Mouse (Mus musculus) CH12.LX (cell line): ENCODE measurements around the gene Ankrd35. TPM values are rescaled to one million over a fixed set of nuclear protein-coding genes. Genes with fewer than 3 reads are reported as not detected.
A peak's percentile ranks its signal among the peaks of the same experiment; 100 is the strongest.

ENCODE experiments used
- DNase-seq: peaks from one replicate; pipeline ENCODE4 v3.0.0-alpha.2; 2013; ENCODE audit errors: extremely low read depth
- H3K27ac ChIP-seq: 2 replicates; pipeline ENCODE4 v1.5.1; 2012; ENCODE audit warnings: low read depth, mild to moderate bottlenecking, control low read depth, moderate library complexity; ENCODE audit not compliant: insufficient read depth
- H3K27me3 ChIP-seq: replicated peaks from 2 replicates; pipeline ENCODE3; 2012; ENCODE audit warnings: inconsistent platforms
- H3K36me3 ChIP-seq, 2 experiments: replicated peaks in 1 of 2; 2 replicates each; pipeline versions ENCODE3 to v1.6.1; 2012; ENCODE audit warnings: inconsistent platforms in 1 of 2, low read length in 1 of 2, mild to moderate bottlenecking in 1 of 2, mixed read lengths in 1 of 2, moderate library complexity in 1 of 2; ENCODE audit not compliant: control insufficient read depth in 1 of 2, insufficient read depth in 1 of 2
- H3K4me1 ChIP-seq, 2 experiments: 2 replicates each; pipeline ENCODE4 v1.6.1; 2012; ENCODE audit warnings: inconsistent platforms in 1 of 2, moderate library complexity in 1 of 2; ENCODE audit not compliant: insufficient read depth in 2 of 2, control insufficient read depth in 1 of 2
- H3K4me2 ChIP-seq: 2 replicates; pipeline ENCODE4 v1.6.1; 2012; ENCODE audit warnings: low read depth, mild to moderate bottlenecking, control low read depth; ENCODE audit not compliant: poor library complexity, insufficient read depth, severe bottlenecking
- H3K4me3 ChIP-seq, 3 experiments: fragments of 150-350 bp in 1 of 3; sonication (generic) in 1 of 3; replicated peaks in 1 of 3; 2 replicates each; pipeline versions ENCODE3 to v1.5.1; 2011 to 2012; ENCODE audit warnings: low read depth in 2 of 3, low read length in 2 of 3, mild to moderate bottlenecking in 2 of 3, moderate library complexity in 2 of 3, control low read depth in 1 of 3, improper control_type of control experiment in 1 of 3, inconsistent platforms in 1 of 3, mixed read lengths in 1 of 3; ENCODE audit not compliant: poor library complexity in 1 of 3
- H3K79me2 ChIP-seq: replicated peaks from 2 replicates; pipeline ENCODE4 v1.6.1; 2012; ENCODE audit warnings: mild to moderate bottlenecking, moderate library complexity; ENCODE audit not compliant: control insufficient read depth, poor library complexity, insufficient read depth, severe bottlenecking; ENCODE audit errors: extremely low read depth
- H3K9ac ChIP-seq: 2 replicates; pipeline ENCODE4 v1.6.1; 2012; ENCODE audit warnings: low read depth, mild to moderate bottlenecking, control low read depth, moderate library complexity; ENCODE audit not compliant: insufficient read depth
- H3K9me3 ChIP-seq: replicated peaks from 2 replicates; pipeline ENCODE3; 2012; ENCODE audit warnings: low read length, inconsistent platforms, mixed read lengths
- BHLHE40 ChIP-seq: IDR thresholded peaks from 2 replicates; pipeline ENCODE4 v1.6.1; 2011; ENCODE audit warnings: mild to moderate bottlenecking, low read depth, low read length, improper control_type of control experiment
- CTCF ChIP-seq, 2 experiments: IDR thresholded peaks in 1 of 2; conservative IDR thresholded peaks in 1 of 2; 2 replicates each; pipeline ENCODE4 v1.5.1; 2011 to 2012; ENCODE audit warnings: low read depth in 2 of 2, low read length in 2 of 2, improper control_type of control experiment in 1 of 2, inconsistent platforms in 1 of 2, mild to moderate bottlenecking in 1 of 2, moderate library complexity in 1 of 2
- ELF1 ChIP-seq: IDR thresholded peaks from 2 replicates; pipeline ENCODE4 v1.6.1; 2014; ENCODE audit warnings: low read depth, mild to moderate bottlenecking, inconsistent platforms, low read length, improper control_type of control experiment
- ETS1 ChIP-seq: conservative IDR thresholded peaks from 2 replicates; pipeline ENCODE4 v1.6.1; 2012; ENCODE audit warnings: low read depth, mild to moderate bottlenecking, inconsistent platforms, low read length, improper control_type of control experiment, moderate library complexity
- GABPA ChIP-seq: IDR thresholded peaks from 2 replicates; pipeline ENCODE4 v1.6.1; 2012; ENCODE audit warnings: low read depth, low read length, improper control_type of control experiment, inconsistent platforms; ENCODE audit not compliant: insufficient replicate concordance
- HCFC1 ChIP-seq: IDR thresholded peaks from 2 replicates; pipeline ENCODE4 v1.6.1; 2012; ENCODE audit warnings: low read depth, mild to moderate bottlenecking, inconsistent platforms, low read length, improper control_type of control experiment
- JUND ChIP-seq: conservative IDR thresholded peaks from 2 replicates; pipeline ENCODE4 v1.6.1; 2011; ENCODE audit warnings: low read depth, low read length, improper control_type of control experiment
- MAX ChIP-seq: IDR thresholded peaks from 2 replicates; pipeline ENCODE4 v1.6.1; 2011; ENCODE audit warnings: low read length, improper control_type of control experiment
- MAZ ChIP-seq: IDR thresholded peaks from 2 replicates; pipeline ENCODE4 v1.6.1; 2012; ENCODE audit warnings: low read depth, mild to moderate bottlenecking, inconsistent platforms, low read length, improper control_type of control experiment, moderate library complexity
- MEF2A ChIP-seq: IDR thresholded peaks from 2 replicates; pipeline ENCODE4 v1.6.1; 2014; ENCODE audit warnings: low read depth, mild to moderate bottlenecking, inconsistent platforms, low read length, improper control_type of control experiment, borderline replicate concordance
- MXI1 ChIP-seq: IDR thresholded peaks from 2 replicates; pipeline ENCODE4 v1.6.1; 2011; ENCODE audit warnings: mild to moderate bottlenecking, low read depth, low read length, improper control_type of control experiment
- MYC ChIP-seq: IDR thresholded peaks from 2 replicates; pipeline ENCODE4 v1.6.1; 2011; ENCODE audit warnings: low read depth, mild to moderate bottlenecking, improper control_type of control experiment, low read length
- NRF1 ChIP-seq: IDR thresholded peaks from 2 replicates; pipeline ENCODE4 v1.6.1; 2014; ENCODE audit warnings: low read depth, mild to moderate bottlenecking, inconsistent platforms, low read length, improper control_type of control experiment, moderate library complexity
- POLR2A ChIP-seq: IDR thresholded peaks from 2 replicates; pipeline ENCODE4 v1.6.1; 2011; ENCODE audit warnings: low read depth, mild to moderate bottlenecking, improper control_type of control experiment, low read length
- POLR2AphosphoS2 ChIP-seq: IDR thresholded peaks from 2 replicates; pipeline ENCODE4 v1.6.1; 2011; ENCODE audit warnings: low read depth, low read length, improper control_type of control experiment
- RAD21 ChIP-seq: IDR thresholded peaks from 2 replicates; pipeline ENCODE4 v1.6.1; 2011; ENCODE audit warnings: low read depth, mild to moderate bottlenecking, low read length, improper control_type of control experiment, moderate library complexity
- RCOR1 ChIP-seq: conservative IDR thresholded peaks from 2 replicates; pipeline ENCODE4 v1.6.1; 2012; ENCODE audit warnings: low read depth, mild to moderate bottlenecking, inconsistent platforms, low read length, improper control_type of control experiment
- SIN3A ChIP-seq: IDR thresholded peaks from 2 replicates; pipeline ENCODE4 v1.6.1; 2012; ENCODE audit warnings: low read length, improper control_type of control experiment, inconsistent platforms
- SMC3 ChIP-seq: IDR thresholded peaks from 2 replicates; pipeline ENCODE4 v1.6.1; 2011; ENCODE audit warnings: low read depth, low read length, improper control_type of control experiment
- TBP ChIP-seq: conservative IDR thresholded peaks from 2 replicates; pipeline ENCODE4 v1.6.1; 2011; ENCODE audit warnings: low read depth, low read length, improper control_type of control experiment
- TCF12 ChIP-seq: IDR thresholded peaks from 2 replicates; pipeline ENCODE4 v1.6.1; 2014; ENCODE audit warnings: low read depth, mild to moderate bottlenecking, inconsistent platforms, low read length, improper control_type of control experiment
- UBTF ChIP-seq: IDR thresholded peaks from 2 replicates; pipeline ENCODE4 v1.6.1; 2012; ENCODE audit warnings: low read depth, mild to moderate bottlenecking, inconsistent platforms, low read length, improper control_type of control experiment, moderate library complexity
- USF2 ChIP-seq: conservative IDR thresholded peaks from 2 replicates; pipeline ENCODE4 v1.6.1; 2011; ENCODE audit warnings: low read depth, low read length, improper control_type of control experiment
- ZC3H11A ChIP-seq: IDR thresholded peaks from 2 replicates; pipeline ENCODE4 v1.6.1; 2012; ENCODE audit warnings: low read depth, mild to moderate bottlenecking, inconsistent platforms, low read length, improper control_type of control experiment
- ZKSCAN1 ChIP-seq: IDR thresholded peaks from 2 replicates; pipeline ENCODE4 v1.6.1; 2012; ENCODE audit warnings: low read depth, inconsistent platforms, low read length, improper control_type of control experiment, borderline replicate concordance
- ZNF384 ChIP-seq: IDR thresholded peaks from 2 replicates; pipeline ENCODE4 v1.6.1; 2012; ENCODE audit warnings: low read depth, low read length, improper control_type of control experiment, inconsistent platforms
- dilution Hi-C: fragments of 300-500 bp; cut with MboI; formaldehyde crosslinking; loops from 2 replicates; pipeline ENCODE4 v1.14.3; 2020; ENCODE audit warnings: low sequenced_read_pairs; ENCODE audit not compliant: extremely low pct_unique_long_range_greater_than_20kb, extremely low pct_ligation_motif_present
- in situ Hi-C: fragments of 300-500 bp; cut with MboI; formaldehyde crosslinking; loops from 3 replicates; pipeline ENCODE4 v1.14.3; 2019; ENCODE audit warnings: low sequenced_read_pairs, low pct_ligation_motif_present, low pct_unique_long_range_greater_than_20kb, mixed read lengths
- polyA plus RNA-seq: library from polyadenylated mRNA; unstranded; fragments of >175 nt; gene quantifications from 2 replicates; pipeline ENCODE4 v1.2.1, GENCODE M21; 2012; ENCODE audit warnings: low read depth; ENCODE audit not compliant: insufficient read length
- total RNA-seq, 2 experiments: library from RNA; depleted of rRNA; stranded (reverse); fragments of 300-350 nt in 1 of 2; fragments of >200 nt in 1 of 2; gene quantifications; 2 replicates each; pipeline ENCODE4 v1.2.3; 2012 to 2014

Gene Ankrd35
- total RNA-seq (2012; rRNA removed), result 6.5 and 11.2 TPM in 2 replicates
- total RNA-seq (2014; rRNA removed), result 0.51 and 0.78 TPM in 2 replicates
- 1.9 and 2.5 TPM in 2 replicates for polyA plus RNA-seq

DNA sequence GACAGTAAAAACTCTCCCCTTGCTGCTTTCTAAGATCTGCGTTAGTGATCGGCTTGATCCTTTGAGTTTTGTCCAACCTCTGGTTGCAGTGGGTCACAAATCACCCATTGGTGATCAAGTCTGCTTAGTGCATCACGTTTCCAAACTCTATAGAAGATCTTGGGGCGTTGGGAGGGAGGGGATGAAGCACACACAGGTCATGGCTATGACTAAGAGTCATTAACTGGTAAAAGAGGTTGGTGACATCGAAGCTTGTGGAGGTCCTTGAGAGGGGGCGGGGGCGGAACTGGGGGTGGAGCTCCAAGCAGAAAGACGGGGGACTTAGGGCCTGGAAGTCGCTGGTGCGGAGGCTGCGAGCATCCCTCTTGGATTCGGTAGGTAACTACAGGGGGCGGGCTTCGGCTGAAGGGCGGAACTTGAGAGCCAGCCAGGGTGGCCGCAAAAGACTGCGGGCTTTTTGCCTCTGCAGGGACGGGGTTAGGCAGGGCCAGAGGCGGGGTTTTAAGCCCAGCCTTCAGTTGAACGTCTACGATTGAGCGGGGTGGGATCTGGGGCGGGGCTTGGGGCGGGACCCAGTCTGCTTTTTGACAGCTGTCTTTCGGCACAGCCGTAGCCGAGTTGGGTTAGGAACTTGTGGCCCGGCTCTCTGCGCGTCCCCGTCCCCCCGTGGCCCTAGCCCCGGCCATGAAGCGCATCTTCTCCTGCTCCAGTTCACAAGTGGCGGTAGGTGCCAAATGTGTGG lies at the start of gene Ankrd35:
Gene Ankrd35, plus strand, starts transcription at position 405 of the 742 bp plus-strand sequence.
- H3K27ac ChIP-seq, result no peak within 1 kb of the TSS
- in situ Hi-C loops (no loop called here), dilution Hi-C loops (no loop called here)
- peak; percentile 95 for DNase-seq
- H3K27me3 ChIP-seq, result peaks cover 12% of the 10 kb centered on the region
- no peaks in the 10 kb centered on the region for H3K79me2 ChIP-seq
- peak within 1 kb of the TSS; percentile 75 for H3K4me2 ChIP-seq
- no peaks in the 10 kb centered on the region for H3K9me3 ChIP-seq
- H3K36me3 ChIP-seq, result no peaks in the 10 kb centered on the region
- H3K9ac ChIP-seq, result peak within 1 kb of the TSS; percentile 6; the same call in 1 of the 2 replicates
- TF ChIP-seq ETS1, result 0 out of 2 replicates have a peak, but pooled peaks have one; percentile 9
- peak; percentile 32; the same call in 1 of the 2 replicates for TF ChIP-seq ELF1
- TF ChIP-seq RCOR1, result no peak
- TF ChIP-seq SIN3A, result peak; percentile 87; the same call in 1 of the 2 replicates
- no peak for TF ChIP-seq TBP
- TF ChIP-seq MXI1, result peak; percentile 82
- 0 out of 2 replicates have a peak, but pooled peaks have one; percentile 4 for TF ChIP-seq SMC3
- TF ChIP-seq UBTF, result 0 out of 2 replicates have a peak, but pooled peaks have one; percentile 41
- TF ChIP-seq POLR2A, result peak; percentile 43; the same call in 1 of the 2 replicates
- no peak for TF ChIP-seq POLR2AphosphoS2
- TF ChIP-seq ZC3H11A, result no peak
- no peak for TF ChIP-seq MAZ
- TF ChIP-seq RAD21, result no peak; the same call in none of the 2 replicates
- TF ChIP-seq CTCF (conservative IDR thresholded peaks at IDR 0.05 in 1 of 2, IDR thresholded peaks at IDR 0.05 in 1 of 2; ENCODE audit: low read depth in 2 of 2, low read length in 2 of 2), result peak in 1 of 2 experiments; percentile 14; a peak in 1 of 4 replicates
- 0 out of 2 replicates have a peak, but pooled peaks have one; percentile 23 for TF ChIP-seq TCF12
- TF ChIP-seq, all 38 proteins: peak for 9
- Histone ChIP-seq H3K4me1 (peaks cover 17 to 28% of the 10 kb centered on the region in 2 experiments), H3K4me3 (peak within 1 kb of the TSS; percentile 30 to 65 (median 64))

DNA sequence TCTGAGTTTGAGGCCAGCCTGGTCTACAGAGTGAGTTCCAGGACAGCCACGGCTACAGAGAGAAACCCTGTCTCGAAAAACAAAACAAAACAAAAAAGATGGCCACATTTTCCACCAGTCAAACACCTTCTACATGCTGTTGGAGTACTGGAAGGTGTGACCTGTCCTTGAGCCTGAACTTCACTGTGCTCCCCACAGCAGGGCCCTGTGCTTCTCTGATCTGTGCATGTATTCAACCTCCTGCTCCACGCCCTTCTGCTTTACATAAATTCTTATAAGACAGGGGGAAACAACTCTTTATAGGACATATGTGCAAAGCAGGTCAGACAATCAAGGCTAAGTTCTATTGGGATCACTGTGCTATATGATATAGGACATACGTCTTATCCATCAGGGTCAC lies 46.7 kb upstream of the Ankrd35 start:
- DNase-seq, result no peak
- Histone ChIP-seq H3K4me3 (no peak overlapping the region), H3K9me3 (no peaks in the 10 kb centered on the region), H3K9ac (no peak overlapping the region), H3K4me2 (no peak overlapping the region), H3K79me2 (no peaks in the 10 kb centered on the region; the same call in 1 of the 2 replicates), H3K27ac (no peak overlapping the region), H3K4me1 (0 out of 4 replicates have a peak, but pooled peaks cover 0 to 6% of the 10 kb centered on the region in 2 experiments), H3K36me3 (peaks cover 31 to 56% of the 10 kb centered on the region in 2 experiments), H3K27me3 (no peaks in the 10 kb centered on the region)
- TF ChIP-seq BHLHE40 (no peak), USF2 (no peak), JUND (no peak), SIN3A (no peak), TBP (no peak), ZNF384 (no peak), GABPA (no peak), MEF2A (no peak), MAZ (no peak), MYC (no peak), RAD21 (no peak), POLR2A (no peak), MAX (no peak), TCF12 (no peak), UBTF (no peak), HCFC1 (no peak), NRF1 (no peak), ZKSCAN1 (no peak)
- dilution Hi-C loops (no loop called here), in situ Hi-C loops (no loop called here)
